Mouse (Mus musculus) heart, postnatal 0 days (tissue): ENCODE data around the gene Fgd3. TPM values are rescaled to one million over a fixed set of nuclear protein-coding genes. Genes with fewer than 3 reads are reported as not detected.

Experiments
- ATAC-seq: fragments of 200-750 bp; cut with Nextera tagmentation; 2 replicates; pipeline ENCODE4 v1.8.0; 2017; ENCODE audit warnings: low read depth, moderate number of reproducible peaks, moderate library complexity; ENCODE audit not compliant: insufficient read depth
- DNase-seq: peaks from one replicate; pipeline ENCODE4 v3.0.0-alpha.2; 2016; ENCODE audit warnings: low spot score
- H3K27ac ChIP-seq: fragments of 300-500 bp; sonication (generic); 2 replicates; pipeline ENCODE4 v1.5.1; 2014; ENCODE audit warnings: low read depth, mild to moderate bottlenecking
- H3K27me3 ChIP-seq: fragments of 300-500 bp; sonication (generic); 2 replicates; pipeline ENCODE4 v1.6.1; 2014; ENCODE audit warnings: low read length, mixed read lengths; ENCODE audit not compliant: control insufficient read depth, insufficient read depth
- H3K36me3 ChIP-seq: fragments of 300-500 bp; sonication (generic); replicated peaks from 2 replicates; pipeline ENCODE4 v1.6.1; 2014; ENCODE audit warnings: low read length, mixed read lengths; ENCODE audit not compliant: control insufficient read depth, insufficient read depth
- H3K4me1 ChIP-seq: fragments of 300-500 bp; sonication (generic); 2 replicates; pipeline ENCODE4 v1.6.1; 2014; ENCODE audit warnings: antibody characterized with exemption; ENCODE audit not compliant: control insufficient read depth, insufficient read depth
- H3K4me2 ChIP-seq: fragments of 300-500 bp; sonication (generic); 2 replicates; pipeline ENCODE4 v1.6.1; 2014; ENCODE audit warnings: low read depth, mild to moderate bottlenecking, low read length, moderate library complexity
- H3K4me3 ChIP-seq: fragments of 300-500 bp; sonication (generic); 2 replicates; pipeline ENCODE4 v1.5.1; 2014; ENCODE audit warnings: low read depth, low read length
- H3K9ac ChIP-seq: fragments of 300-500 bp; sonication (generic); replicated peaks from 2 replicates; pipeline ENCODE4 v1.6.1; 2014; ENCODE audit warnings: low read depth, low read length, mixed read lengths
- H3K9me3 ChIP-seq: fragments of 300-500 bp; sonication (generic); replicated peaks from 2 replicates; pipeline ENCODE4 v1.6.1; 2016; ENCODE audit warnings: low read length; ENCODE audit not compliant: control insufficient read depth
- CTCF ChIP-seq: IDR thresholded peaks from 2 replicates; pipeline ENCODE4 v1.5.1; 2016; ENCODE audit warnings: antibody characterized with exemption, control low read depth, low read depth
- EP300 ChIP-seq: IDR thresholded peaks from 2 replicates; pipeline ENCODE4 v1.6.1; 2016; ENCODE audit warnings: antibody characterized with exemption, low read depth
- WGBS: fragments of 180-500 bp; shearing (Covaris S2); extraction: QIAGEN DNeasy Blood & Tissue Kit; methylation state at CpG from one replicate; pipeline ENCODE4 v1.1.7; 2014; 5-methylcytosine and 5-hydroxymethylcytosine counted together
- polyA plus RNA-seq: library from polyadenylated mRNA; unstranded; fragments of >200 nt; fragmentation: Nextera tagmentation; extraction: Ambion mirVana; gene quantifications from 2 replicates; pipeline ENCODE4 v1.2.1, GENCODE M21; 2015
- total RNA-seq: library from RNA; depleted of rRNA; stranded (reverse); fragments of >200 nt; gene quantifications from 2 replicates; pipeline ENCODE4 v1.2.3, GENCODE M21; 2014; ENCODE audit warnings: low replicate concordance; rRNA removed

Fgd3 gene
- total and polyA plus RNA-seq, 2 experiments from 2014 or later = 0.05 to 1.6 TPM

DNA sequence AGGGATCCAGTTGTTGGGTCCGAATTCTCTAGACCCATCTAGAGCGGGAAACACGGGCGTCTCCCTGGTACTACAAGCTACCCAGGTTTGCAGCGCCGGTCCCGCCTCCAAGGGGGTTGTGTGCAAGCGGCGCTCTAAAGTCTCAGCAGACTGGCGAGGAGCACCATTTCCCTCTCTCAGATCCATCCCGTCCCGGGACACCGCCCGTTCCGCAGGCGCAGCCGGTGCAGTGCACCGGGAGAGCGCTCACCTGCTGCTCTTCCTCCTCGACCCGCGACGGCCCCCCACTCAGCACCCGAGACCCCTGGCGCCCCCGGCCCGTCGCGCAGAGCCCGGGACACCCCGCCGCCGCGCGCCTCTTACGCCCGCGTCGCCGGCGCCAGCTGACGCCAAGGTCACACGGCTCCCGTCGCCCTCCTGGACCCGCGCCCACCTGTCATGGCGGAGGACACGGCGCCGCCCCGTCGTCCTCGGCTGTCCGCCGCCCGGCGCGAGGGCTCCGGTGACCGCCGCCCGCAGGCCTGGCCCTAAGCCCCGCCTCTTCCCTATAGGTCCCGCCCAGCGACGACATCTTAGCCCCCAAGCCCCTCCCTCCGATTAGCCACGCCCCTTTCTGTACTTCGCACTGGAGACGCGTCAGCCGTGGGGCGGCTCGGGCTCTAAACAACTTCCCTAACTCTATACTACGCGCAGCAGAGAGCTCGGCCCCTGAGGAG lies 104.4 kb downstream of the Fgd3 start, which contains the start of gene Card19:
Gene Card19 (minus strand): TSS at position 534 of the 716 bp plus-strand sequence.
- Histone ChIP-seq H3K36me3 (no peaks in the 10 kb centered on the region), H3K27me3 (no peaks in the 10 kb centered on the region), H3K9me3 (no peaks in the 10 kb centered on the region), H3K4me1 (peaks cover 33% of the 10 kb centered on the region), H3K27ac (peak within 1 kb of the TSS; percentile 95), H3K4me2 (peak within 1 kb of the TSS; percentile 74), H3K4me3 (peak within 1 kb of the TSS; percentile 77), H3K9ac (peak within 1 kb of the TSS; percentile 87)
- peak; percentile 95 for DNase-seq
- no peak for TF ChIP-seq CTCF
- WGBS = under 1% methylated on average over 76 of the region's 78 CpGs
- peak; percentile 90 for ATAC-seq

DNA sequence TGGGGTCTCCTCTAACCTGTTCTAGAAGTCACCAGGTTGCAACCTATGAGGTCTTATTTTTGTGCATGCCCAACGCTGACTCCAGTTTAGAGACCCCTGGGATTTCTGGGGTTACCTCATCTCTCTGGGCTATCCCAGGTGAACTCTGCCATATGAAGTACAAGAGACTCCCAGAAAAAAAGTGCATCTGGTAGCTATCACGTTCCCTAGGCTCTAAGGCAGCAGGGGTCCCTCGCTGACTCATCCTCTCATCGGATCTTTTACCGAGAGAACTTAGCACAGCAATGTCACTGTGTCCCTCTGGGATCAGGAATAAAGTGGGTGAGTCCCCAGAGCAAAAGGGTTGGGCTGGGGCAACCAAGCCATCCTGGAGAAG lies 105.0 kb downstream of the Fgd3 start:
- DNase-seq (no peak), ATAC-seq (no peak)
- Histone ChIP-seq H3K27ac (peak overlapping the region; percentile 95), H3K4me2 (peak overlapping the region; percentile 74), H3K4me3 (peak overlapping the region; percentile 77), H3K4me1 (peaks cover 33% of the 10 kb centered on the region), H3K36me3 (no peaks in the 10 kb centered on the region), H3K27me3 (no peaks in the 10 kb centered on the region), H3K9ac (peak overlapping the region; percentile 87), H3K9me3 (no peaks in the 10 kb centered on the region)
- TF ChIP-seq EP300 (0 out of 2 replicates have a peak, but pooled peaks have one; percentile 13), CTCF (no peak)
- 6% methylated on average over 5 of the region's 5 CpGs for WGBS

DNA sequence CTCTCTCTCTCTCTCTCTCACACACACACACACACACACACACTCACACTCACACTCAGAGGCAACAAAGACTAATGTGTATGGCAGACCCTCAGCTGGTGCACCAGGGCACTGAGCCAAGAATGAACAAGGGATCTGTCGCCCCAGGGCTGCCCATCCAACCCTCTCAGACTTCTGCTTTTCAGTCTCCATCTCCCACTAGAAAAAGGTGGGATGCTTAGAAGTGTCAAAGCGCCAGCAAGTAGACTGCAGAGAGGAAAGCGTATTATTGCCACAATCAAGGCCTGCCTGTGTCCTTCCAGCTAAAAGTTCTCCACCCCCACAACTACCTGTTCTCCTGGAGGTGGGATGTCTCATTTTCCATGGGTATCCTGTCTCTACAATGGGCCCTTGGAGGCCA lies 105.7 kb downstream of the Fgd3 start:
- Histone ChIP-seq H3K4me1 (peaks cover 34% of the 10 kb centered on the region), H3K9ac (peak overlapping the region; percentile 87; the same call in 1 of the 2 replicates), H3K9me3 (no peaks in the 10 kb centered on the region), H3K4me2 (peak overlapping the region; percentile 74), H3K27me3 (no peaks in the 10 kb centered on the region), H3K4me3 (peak overlapping the region; percentile 77), H3K27ac (0 out of 2 replicates have a peak overlapping the region, but pooled peaks have one; percentile 18), H3K36me3 (no peaks in the 10 kb centered on the region)
- ATAC-seq = no peak
- no peak for DNase-seq
- TF ChIP-seq CTCF = no peak
- TF ChIP-seq EP300 = no peak
- 66% methylated on average over 3 of the region's 3 CpGs for WGBS

DNA sequence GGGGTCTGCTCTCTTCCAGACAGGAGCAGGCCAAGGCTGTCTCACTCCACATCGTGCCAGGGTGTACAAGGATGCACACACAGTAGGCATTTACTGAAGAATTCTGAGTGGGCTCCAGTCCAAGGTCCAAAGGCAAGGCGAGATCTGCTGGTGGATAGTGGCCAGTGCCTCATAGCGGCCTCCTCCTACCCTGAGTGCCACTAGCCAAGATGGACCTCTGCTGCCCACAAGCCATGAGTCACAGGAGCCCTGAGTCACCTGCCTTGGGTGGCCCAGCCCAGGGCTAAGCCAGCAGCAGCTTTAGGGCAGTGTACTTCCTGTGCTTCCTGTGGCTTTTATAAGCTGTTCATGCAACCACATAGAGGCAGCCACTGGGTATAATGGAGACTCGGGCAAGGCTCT lies 106.6 kb downstream of the Fgd3 start:
- no peaks in the 10 kb centered on the region for H3K9me3 ChIP-seq
- peak overlapping the region; percentile 77; the same call in 1 of the 2 replicates for H3K4me3 ChIP-seq
- no peaks in the 10 kb centered on the region for H3K27me3 ChIP-seq
- peaks cover 37% of the 10 kb centered on the region for H3K4me1 ChIP-seq
- ATAC-seq (no peak; the same call in 1 of the 2 replicates), DNase-seq (peak; percentile 32)
- H3K4me2 ChIP-seq = peak overlapping the region; percentile 74
- 43% methylated on average over 4 of the region's 4 CpGs for WGBS
- H3K27ac ChIP-seq = peak overlapping the region; percentile 70
- H3K36me3 ChIP-seq = no peaks in the 10 kb centered on the region
- H3K9ac ChIP-seq = 0 out of 2 replicates have a peak overlapping the region, but pooled peaks have one; percentile 87
- TF ChIP-seq CTCF = no peak
- no peak for TF ChIP-seq EP300

DNA sequence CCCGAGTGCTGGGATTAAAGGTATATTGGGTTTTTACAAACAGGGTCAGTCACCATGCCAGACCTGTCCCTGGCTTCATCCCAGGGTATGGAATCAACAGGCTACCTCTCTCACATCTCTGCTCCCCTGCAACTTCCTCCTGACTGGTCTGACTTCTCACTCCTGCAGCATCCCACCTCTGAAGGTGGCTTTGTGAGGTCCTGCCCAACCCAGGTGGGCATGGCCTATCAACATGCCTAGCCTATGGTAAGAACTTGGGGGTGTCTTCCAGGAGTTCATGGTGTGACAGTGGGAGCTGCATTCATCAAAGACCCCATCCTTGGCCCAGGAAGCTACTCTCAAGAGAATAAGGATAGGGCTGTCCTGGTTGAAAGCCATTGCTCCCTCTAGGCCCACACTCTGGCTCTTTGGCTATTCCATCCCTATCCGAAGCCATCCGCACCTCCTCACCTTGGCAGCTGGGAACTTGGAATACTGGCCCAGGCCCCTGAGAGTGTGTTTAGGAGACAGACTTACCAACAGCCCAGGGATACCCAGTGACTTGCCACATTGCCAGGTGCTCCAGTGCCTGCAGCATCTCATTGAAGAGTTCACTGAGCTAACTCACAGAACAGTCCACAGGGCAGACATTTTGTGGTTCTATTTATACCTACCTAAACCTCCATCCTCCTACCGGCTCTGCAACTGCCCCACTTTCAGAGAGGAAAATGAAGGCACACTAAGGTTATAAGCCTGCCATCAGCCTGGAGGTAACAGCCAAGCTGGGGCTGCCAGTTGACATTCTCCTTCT lies 107.2 kb downstream of the Fgd3 start:
- Histone ChIP-seq H3K4me3 (no peak overlapping the region), H3K4me1 (peaks cover 37% of the 10 kb centered on the region), H3K36me3 (0 out of 2 replicates have a peak, but pooled peaks cover 1% of the 10 kb centered on the region), H3K27me3 (no peaks in the 10 kb centered on the region), H3K4me2 (peak overlapping the region; percentile 74; the same call in 1 of the 2 replicates), H3K9ac (no peak overlapping the region), H3K9me3 (no peaks in the 10 kb centered on the region), H3K27ac (peak overlapping the region; percentile 70)
- DNase-seq (no peak), ATAC-seq (no peak)
- TF ChIP-seq CTCF (no peak), EP300 (no peak)
- WGBS = 73% methylated on average over 4 of the region's 4 CpGs

Other genes starting within 250 kb of the Fgd3 start
- gene Wnk2, start 172.3 kb downstream of the Fgd3 start, total RNA-seq = 5.4 and 5.5 TPM in 2 replicates
- gene Wnk2, start 172.3 kb downstream of the Fgd3 start, polyA plus RNA-seq = 1.5 TPM in 2 replicates
- 75.3 and 102 TPM in 2 replicates for gene Ninj1, start 132.8 kb downstream of the Fgd3 start, total RNA-seq
- gene Ninj1, start 132.8 kb downstream of the Fgd3 start, polyA plus RNA-seq = 94.6 and 97.2 TPM in 2 replicates
- gene Card19, start 104.3 kb downstream of the Fgd3 start, total RNA-seq = 114 and 136 TPM in 2 replicates
- 188 TPM in 2 replicates for gene Card19, start 104.3 kb downstream of the Fgd3 start, polyA plus RNA-seq
- gene Susd3, start 71.6 kb downstream of the Fgd3 start, total RNA-seq = 0.43 and 0.46 TPM in 2 replicates
- gene Susd3, start 71.6 kb downstream of the Fgd3 start, polyA plus RNA-seq = 0.75 and 0.99 TPM in 2 replicates
- gene Bicd2, start 21.3 kb upstream of the Fgd3 start, total RNA-seq = 54.2 and 62.6 TPM in 2 replicates
- 43.5 and 45.4 TPM in 2 replicates for gene Bicd2, start 21.3 kb upstream of the Fgd3 start, polyA plus RNA-seq
- gene Ippk, start 100.9 kb upstream of the Fgd3 start, total RNA-seq = 8.0 and 22.3 TPM in 2 replicates
- gene Ippk, start 100.9 kb upstream of the Fgd3 start, polyA plus RNA-seq = 8.2 and 9.3 TPM in 2 replicates
- 0.04 and 0.27 TPM in 2 replicates for gene Tes3-ps, start 173.0 kb upstream of the Fgd3 start, total RNA-seq
- gene Tes3-ps, start 173.0 kb upstream of the Fgd3 start, polyA plus RNA-seq = 0.70 and 0.72 TPM in 2 replicates
- gene Ecm2, start 184.5 kb upstream of the Fgd3 start, total RNA-seq = 5.3 and 6.6 TPM in 2 replicates
- 5.7 and 6.4 TPM in 2 replicates for gene Ecm2, start 184.5 kb upstream of the Fgd3 start, polyA plus RNA-seq
- gene Aspn, start 224.1 kb upstream of the Fgd3 start, total RNA-seq = 45.8 and 67.5 TPM in 2 replicates
- 56.0 and 62.7 TPM in 2 replicates for gene Aspn, start 224.1 kb upstream of the Fgd3 start, polyA plus RNA-seq